Mouse (Mus musculus): Measurements from ENCODE around the gene Cd7.

- TF ChIP-seq TAL1 (IDR thresholded peaks at IDR 0.05; ENCODE audit: low read length) (no peak), CTCF (IDR thresholded peaks at IDR 0.05 in 2 of 3, conservative IDR thresholded peaks at IDR 0.05 in 1 of 3; ENCODE audit: control insufficient read depth in 1 of 3, insufficient read depth in 1 of 3, low read depth in 2 of 3, low read length in 3 of 3, poor library complexity in 1 of 3, severe bottlenecking in 1 of 3) (no peak), MAFK (IDR thresholded peaks at IDR 0.05; ENCODE audit: borderline replicate concordance, low read depth, low read length) (no peak), POLR2A (IDR thresholded peaks at IDR 0.05; ENCODE audit: control insufficient read depth in 1 of 2, insufficient read depth in 1 of 2, low read depth in 1 of 2, low read length in 2 of 2, poor library complexity in 1 of 2) (no peak), ETS1 (IDR thresholded peaks at IDR 0.05; ENCODE audit: low read depth, low read length) (no peak), POLR2AphosphoS5 (IDR thresholded peaks at IDR 0.05; ENCODE audit: borderline replicate concordance, low read depth, low read length) (no peak), EP300 (IDR thresholded peaks at IDR 0.05; ENCODE audit: low read depth in 1 of 2, low read length in 2 of 2) (no peak)
Observed at GRCm38 (mm10) chr11:121001966-121002365, 37.3 kb downstream of the Cd7 start.

Data from MEL (cell line).